Mouse (Mus musculus): ENCODE results near the gene Fmnl2.

DNA sequence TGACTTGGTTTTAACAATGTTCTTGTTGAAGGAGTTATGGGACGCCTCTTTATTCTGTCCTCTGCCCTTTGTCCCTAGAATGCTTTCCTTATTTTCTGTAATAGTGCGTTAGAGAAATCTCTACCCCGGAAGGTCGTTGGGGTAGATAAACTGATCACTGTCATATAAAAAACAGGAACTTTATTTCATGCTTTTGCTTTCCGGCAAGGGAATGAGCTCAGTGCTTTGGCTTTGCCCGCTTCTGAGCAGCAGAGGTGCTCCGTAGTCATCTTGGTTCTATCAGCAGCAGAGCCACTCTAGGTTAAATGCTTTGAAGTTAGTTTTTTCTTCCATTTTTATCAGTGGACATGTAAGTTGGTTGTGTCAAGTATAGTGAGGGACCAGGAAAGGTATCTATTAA lies 135.6 kb downstream of the Fmnl2 start:
- TF ChIP-seq CTCF (IDR thresholded peaks at IDR 0.05) (no peak), POLR2A (IDR thresholded peaks at IDR 0.05; ENCODE audit: insufficient read depth, low read depth, low read length) (no peak), EP300 (IDR thresholded peaks at IDR 0.05; ENCODE audit: insufficient read depth, low read depth, low read length) (no peak)

All from heart, adult 2 months (tissue).